Mouse (Mus musculus) lung, embryonic 14.5 days (tissue): ENCODE results near the gene Gm21969. TPM values are rescaled to one million over a fixed set of nuclear protein-coding genes. Genes with fewer than 3 reads are reported as not detected.

ENCODE experiments used
- ATAC-seq: fragments of 200-750 bp; cut with Nextera tagmentation; 2 replicates; pipeline ENCODE4 v1.8.0; 2017; ENCODE audit warnings: mild to moderate bottlenecking, moderate TSS enrichment, moderate library complexity; ENCODE audit not compliant: insufficient read depth
- DNase-seq: peaks from one replicate; pipeline ENCODE4 v3.0.0-alpha.2; 2015
- H3K27ac ChIP-seq: fragments of 300-500 bp; sonication (generic); 2 replicates; pipeline ENCODE4 v1.5.1; 2014; ENCODE audit warnings: low read depth, mild to moderate bottlenecking, moderate library complexity
- H3K27me3 ChIP-seq: fragments of 300-500 bp; sonication (generic); 2 replicates; pipeline ENCODE4 v1.6.1; 2014; ENCODE audit warnings: low read length, control low read depth; ENCODE audit not compliant: insufficient read depth
- H3K36me3 ChIP-seq: fragments of 300-500 bp; sonication (generic); 2 replicates; pipeline ENCODE4 v1.6.1; 2014; ENCODE audit warnings: control low read depth; ENCODE audit not compliant: insufficient read depth
- H3K4me1 ChIP-seq: fragments of 300-500 bp; sonication (generic); 2 replicates; pipeline ENCODE4 v1.6.1; 2014; ENCODE audit warnings: antibody characterized with exemption, control low read depth; ENCODE audit not compliant: insufficient read depth
- H3K4me2 ChIP-seq: fragments of 300-500 bp; sonication (generic); 2 replicates; pipeline ENCODE4 v1.6.1; 2014; ENCODE audit warnings: mild to moderate bottlenecking
- H3K4me3 ChIP-seq: fragments of 300-500 bp; sonication (generic); 2 replicates; pipeline ENCODE4 v1.5.1; 2014; ENCODE audit warnings: low read depth, low read length
- H3K9ac ChIP-seq: fragments of 300-500 bp; sonication (generic); 2 replicates; pipeline ENCODE4 v1.6.1; 2014
- H3K9me3 ChIP-seq: fragments of 300-500 bp; sonication (generic); 2 replicates; pipeline ENCODE4 v1.6.1; 2016; ENCODE audit warnings: low read depth, low read length, control low read depth
- CTCF ChIP-seq: IDR thresholded peaks from 2 replicates; pipeline ENCODE4 v1.5.1; 2016; ENCODE audit warnings: antibody characterized with exemption, low read depth
- WGBS: fragments of 180-500 bp; shearing (Covaris S2); extraction: QIAGEN DNeasy Blood & Tissue Kit; methylation state at CpG from one replicate; pipeline ENCODE4 v1.1.7; 2014; 5-methylcytosine and 5-hydroxymethylcytosine counted together
- microRNA-seq: library from miRNA; unstranded; fragments of <30 nt; microRNA quantifications from one replicate; pipeline ENCODE4, GENCODE M21; 2016; ENCODE audit warnings: borderline number of aligned reads
- polyA plus RNA-seq: library from polyadenylated mRNA; unstranded; fragments of >200 nt; fragmentation: Nextera tagmentation; extraction: Ambion mirVana; gene quantifications from 2 replicates; pipeline ENCODE4 v1.2.1, GENCODE M21; 2014

Gm21969 gene
- polyA plus RNA-seq, 1 experiment from 2014 or later = not detected

DNA sequence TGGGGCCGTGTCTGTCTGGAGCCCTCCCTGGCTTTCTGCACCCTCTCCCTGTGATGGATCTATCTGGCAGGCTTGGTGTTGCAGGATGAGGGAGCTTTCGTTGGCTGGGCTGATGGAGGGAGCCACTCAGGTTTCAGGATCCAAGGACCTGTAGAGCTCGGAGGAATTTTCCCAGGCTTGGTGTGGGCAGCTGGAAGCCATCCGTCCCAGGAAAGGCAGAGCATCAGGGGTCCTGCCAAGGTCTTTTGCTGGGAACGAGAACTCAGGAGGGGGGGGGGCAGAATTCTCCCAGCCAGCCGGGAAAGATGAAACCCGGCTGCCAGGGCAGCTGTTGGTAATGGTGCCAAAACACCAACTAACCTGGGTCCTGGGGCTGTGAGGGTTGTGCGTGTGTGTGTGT is 95.6 kb downstream of the Gm21969 start:
- 23% methylated on average over 8 of the region's 8 CpGs for WGBS
- no peak overlapping the region for H3K4me2 ChIP-seq
- no peaks in the 10 kb centered on the region for H3K27me3 ChIP-seq
- TF ChIP-seq CTCF = no peak
- H3K4me1 ChIP-seq = no peaks in the 10 kb centered on the region
- H3K36me3 ChIP-seq = no peaks in the 10 kb centered on the region
- H3K9ac ChIP-seq = no peak overlapping the region
- ATAC-seq (no peak), DNase-seq (peak; percentile 38)
- H3K9me3 ChIP-seq = no peaks in the 10 kb centered on the region
- no peak overlapping the region for H3K27ac ChIP-seq
- H3K4me3 ChIP-seq = no peak overlapping the region

DNA sequence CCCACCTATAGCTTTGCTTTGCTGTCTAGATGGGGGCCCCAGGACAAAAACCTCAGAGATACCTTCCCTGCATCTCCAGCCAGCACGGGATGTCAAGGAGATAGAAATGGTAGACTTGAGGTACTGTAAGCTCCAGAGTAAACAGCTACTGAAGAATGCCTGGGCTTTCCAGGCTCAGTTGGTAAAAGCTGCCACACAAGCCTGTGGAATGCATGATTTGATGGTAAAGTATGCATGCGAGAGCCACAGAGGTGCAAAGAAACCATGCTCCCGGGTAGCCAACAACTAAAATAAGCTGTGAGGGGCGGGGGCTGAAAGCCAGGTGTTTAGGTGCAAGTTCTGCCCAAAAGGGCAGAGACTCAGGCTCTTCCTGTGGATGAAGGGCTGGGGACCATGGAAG is 99.9 kb downstream of the Gm21969 start:
- 43% methylated on average over 4 of the region's 4 CpGs for WGBS
- Histone ChIP-seq H3K9me3 (no peaks in the 10 kb centered on the region), H3K27me3 (no peaks in the 10 kb centered on the region), H3K4me3 (no peak overlapping the region), H3K4me2 (no peak overlapping the region), H3K4me1 (no peaks in the 10 kb centered on the region), H3K9ac (no peak overlapping the region), H3K27ac (no peak overlapping the region), H3K36me3 (no peaks in the 10 kb centered on the region)
- ATAC-seq (no peak), DNase-seq (no peak)
- TF ChIP-seq CTCF = no peak

- TF ChIP-seq CTCF = peak; percentile 43
- Histone ChIP-seq H3K4me1 (no peaks in the 10 kb centered on the region), H3K9ac (no peak overlapping the region), H3K36me3 (no peaks in the 10 kb centered on the region), H3K27me3 (no peaks in the 10 kb centered on the region), H3K4me3 (no peak overlapping the region), H3K9me3 (no peaks in the 10 kb centered on the region), H3K4me2 (no peak overlapping the region), H3K27ac (no peak overlapping the region)
- WGBS = 81% methylated on average over 11 of the region's 11 CpGs
- ATAC-seq = no peak
- no peak for DNase-seq
Observed at GRCm38 (mm10) chr4:139703468-139703867, 100.5 kb downstream of the Gm21969 start.

DNA sequence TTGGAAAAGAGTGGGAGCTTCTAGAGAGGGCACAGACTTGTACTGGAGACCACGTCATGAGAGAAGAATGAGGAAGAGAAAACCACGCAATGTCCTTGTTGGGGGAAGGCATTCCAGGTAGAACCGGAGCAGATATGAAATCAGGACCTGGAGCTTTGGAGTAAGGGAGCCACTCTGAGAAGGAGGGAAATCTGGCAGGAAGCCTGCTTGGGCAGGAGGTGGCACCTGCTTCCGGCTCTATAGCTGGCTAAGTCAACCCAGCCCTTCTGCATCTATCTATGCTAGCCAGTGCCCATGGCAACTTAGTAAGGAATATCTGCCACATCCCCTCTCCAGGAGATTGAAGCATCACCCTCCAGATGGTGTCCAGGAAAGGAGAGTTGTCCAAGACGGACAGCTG is 103.0 kb downstream of the Gm21969 start:
- H3K4me3 ChIP-seq = no peak overlapping the region
- no peaks in the 10 kb centered on the region for H3K36me3 ChIP-seq
- 66% methylated on average over 5 of the region's 5 CpGs for WGBS
- no peaks in the 10 kb centered on the region for H3K4me1 ChIP-seq
- no peak overlapping the region for H3K4me2 ChIP-seq
- no peak overlapping the region for H3K27ac ChIP-seq
- no peak overlapping the region for H3K9ac ChIP-seq
- no peaks in the 10 kb centered on the region for H3K9me3 ChIP-seq
- DNase-seq (peak; percentile 6), ATAC-seq (no peak)
- no peaks in the 10 kb centered on the region for H3K27me3 ChIP-seq
- TF ChIP-seq CTCF = no peak

DNA sequence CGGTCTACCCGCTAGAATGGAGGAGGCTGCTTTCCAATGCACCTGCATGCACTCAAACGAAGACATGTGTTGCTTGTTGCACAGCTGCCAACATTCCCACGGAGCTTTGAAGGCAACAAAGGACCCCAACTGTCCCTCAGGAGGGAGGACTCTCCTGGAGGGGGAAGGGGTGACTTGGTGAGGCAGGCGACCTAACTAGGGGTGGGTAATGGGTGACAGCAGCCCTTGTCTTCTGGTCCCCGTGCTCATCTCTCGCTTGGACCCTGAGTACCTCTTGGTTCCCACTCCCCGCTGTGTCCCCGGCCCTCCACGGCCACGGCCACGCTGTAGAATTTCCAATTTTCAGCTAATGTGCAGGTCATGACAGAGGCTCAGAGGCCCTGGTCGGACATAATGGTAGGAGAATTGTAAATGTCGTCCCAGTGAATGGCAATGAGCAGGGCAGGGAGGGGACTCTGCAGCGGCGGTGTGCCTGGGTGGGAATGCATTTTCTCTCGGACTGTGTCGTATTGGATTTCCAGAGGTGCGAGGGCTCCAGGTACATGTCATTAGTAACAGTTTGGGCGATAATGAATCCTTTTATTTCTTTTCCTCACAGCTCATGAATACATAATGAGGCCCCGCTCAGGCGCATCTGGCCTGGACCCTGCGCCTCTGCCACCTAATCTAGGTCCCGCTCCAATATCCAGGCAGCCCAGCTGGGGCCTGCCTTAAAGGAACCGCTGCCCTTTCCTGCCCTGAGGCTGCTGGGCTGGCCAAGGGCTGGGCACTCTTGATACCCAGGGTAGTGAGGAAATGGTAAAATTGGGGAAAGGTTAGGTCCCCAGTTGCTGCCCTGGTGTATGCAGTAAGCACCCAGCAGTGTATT is 107.7 kb downstream of the Gm21969 start:
- ATAC-seq (no peak), DNase-seq (no peak)
- no peak for TF ChIP-seq CTCF
- Histone ChIP-seq H3K4me1 (no peaks in the 10 kb centered on the region), H3K9ac (no peak overlapping the region), H3K36me3 (no peaks in the 10 kb centered on the region), H3K9me3 (no peaks in the 10 kb centered on the region), H3K27ac (no peak overlapping the region), H3K4me3 (no peak overlapping the region), H3K27me3 (no peaks in the 10 kb centered on the region), H3K4me2 (no peak overlapping the region)
- 43% methylated on average over 25 of the region's 25 CpGs for WGBS

Small RNAs within 50 kb of the gene (microRNA-seq; reads per million reads assigned to microRNA genes)
- gene Gm25571 (not detected), gene Mir7020 (not detected)

Other genes with a start within 250 kb of the Gm21969 start
- gene Iffo2, start 72.6 kb upstream of the Gm21969 start, polyA plus RNA-seq = 7.7 TPM in 2 replicates
- gene Aldh4a1, start 19.7 kb downstream of the Gm21969 start, polyA plus RNA-seq = 11.7 and 13.8 TPM in 2 replicates
- not detected in 2 replicates for gene Tas1r2, start 50.4 kb downstream of the Gm21969 start, polyA plus RNA-seq
- not detected in 2 replicates for gene Pax7, start 230.3 kb downstream of the Gm21969 start, polyA plus RNA-seq